Mouse (Mus musculus): ENCODE measurements around the gene Mag. TPM values are rescaled to one million over a fixed set of nuclear protein-coding genes. Genes with fewer than 3 reads are reported as not detected.
A peak's percentile ranks its signal among the peaks of the same experiment; 100 is the strongest.
"Not testable (repeated sequence)": the region's sequence is repeated elsewhere in the genome, so short reads cannot be mapped to it uniquely, and the experiment has no call there.

Gene Mag
- polyA plus RNA-seq, 1 experiment from 2014 or later: 0.34 TPM

DNA sequence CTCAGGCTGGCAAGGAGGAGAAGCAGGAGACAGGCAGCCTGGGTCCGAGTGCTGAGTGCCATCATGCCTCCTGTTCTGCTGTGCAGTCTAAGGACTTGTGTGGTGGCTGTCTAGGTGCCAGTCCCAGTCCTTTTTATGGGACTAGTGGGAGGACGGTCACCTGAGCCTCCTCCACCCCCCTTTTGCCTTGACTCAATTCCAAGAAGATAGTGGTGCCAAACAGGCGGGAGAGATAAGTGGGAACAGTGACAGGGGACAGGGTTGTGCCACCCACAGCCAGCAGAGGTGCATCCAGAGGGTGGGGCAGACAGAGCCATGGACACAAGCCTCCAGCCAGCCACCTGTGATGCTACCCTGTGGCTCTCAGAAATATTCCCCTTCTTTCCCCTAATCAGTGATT is 9.4 kb upstream of the Mag start:
- 69% methylated on average over 3 of the region's 3 CpGs for WGBS
- H3K27me3 ChIP-seq: no peaks in the 10 kb centered on the region
- H3K4me1 ChIP-seq: no peaks in the 10 kb centered on the region
- no peak overlapping the region for H3K4me2 ChIP-seq
- no peak overlapping the region for H3K4me3 ChIP-seq (replicated peaks)
- H3K27ac ChIP-seq: no peak overlapping the region
- H3K36me3 ChIP-seq (replicated peaks): no peaks in the 10 kb centered on the region
- ATAC-seq (ENCODE audit: low FRiP score): no peak
- no peaks in the 10 kb centered on the region for H3K9me3 ChIP-seq
- H3K9ac ChIP-seq: no peak overlapping the region

DNA sequence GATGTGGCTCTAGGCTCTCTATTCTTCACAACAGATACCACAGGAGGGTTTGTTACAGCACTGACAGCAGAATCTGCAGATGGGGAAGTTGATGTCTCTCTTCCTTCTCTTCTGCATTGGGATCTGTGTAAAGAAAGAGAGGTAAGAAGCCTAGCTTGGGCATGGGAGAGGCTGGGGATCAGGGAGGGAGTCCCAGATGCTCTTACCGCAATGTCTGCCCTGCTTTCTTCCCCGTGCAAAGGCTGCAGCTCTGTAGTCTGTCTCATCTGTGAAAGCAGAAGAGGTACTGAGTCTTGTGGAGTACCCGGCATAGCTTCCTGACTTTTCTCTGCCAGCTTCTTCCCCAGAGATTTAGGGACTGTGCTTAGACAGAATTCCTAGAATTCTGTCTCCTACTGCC is 7.8 kb upstream of the Mag start:
- not testable (repeated sequence) for H3K27ac ChIP-seq; ATAC-seq (ENCODE audit: low FRiP score); H3K36me3 ChIP-seq (replicated peaks); H3K9me3 ChIP-seq; H3K4me1 ChIP-seq; H3K9ac ChIP-seq; H3K4me2 ChIP-seq; H3K4me3 ChIP-seq (replicated peaks); H3K27me3 ChIP-seq
- WGBS: 46% methylated on average over 3 of the region's 3 CpGs

GRCm38 (mm10) chr7:30920217-30920616 is 5.5 kb upstream of the Mag start:
- no peaks in the 10 kb centered on the region for H3K36me3 ChIP-seq (replicated peaks)
- H3K4me3 ChIP-seq (replicated peaks): no peak overlapping the region
- H3K27me3 ChIP-seq: no peaks in the 10 kb centered on the region
- H3K4me1 ChIP-seq: peaks cover 4% of the 10 kb centered on the region
- H3K4me2 ChIP-seq: no peak overlapping the region
- H3K9me3 ChIP-seq: no peaks in the 10 kb centered on the region
- no peak for ATAC-seq (ENCODE audit: low FRiP score)
- no peak overlapping the region for H3K9ac ChIP-seq
- WGBS: 78% methylated on average over 3 of the region's 3 CpGs
- no peak overlapping the region for H3K27ac ChIP-seq

GRCm38 (mm10) chr7:30917219-30917618 is 2.5 kb upstream of the Mag start:
- 48% methylated on average over 4 of the region's 4 CpGs for WGBS
- no peak overlapping the region for H3K4me3 ChIP-seq (replicated peaks)
- no peaks in the 10 kb centered on the region for H3K27me3 ChIP-seq
- H3K4me1 ChIP-seq: peaks cover 4% of the 10 kb centered on the region
- H3K9ac ChIP-seq: no peak overlapping the region
- no peaks in the 10 kb centered on the region for H3K9me3 ChIP-seq
- no peak overlapping the region for H3K27ac ChIP-seq
- ATAC-seq (ENCODE audit: low FRiP score): no peak
- no peaks in the 10 kb centered on the region for H3K36me3 ChIP-seq (replicated peaks)
- no peak overlapping the region for H3K4me2 ChIP-seq

DNA sequence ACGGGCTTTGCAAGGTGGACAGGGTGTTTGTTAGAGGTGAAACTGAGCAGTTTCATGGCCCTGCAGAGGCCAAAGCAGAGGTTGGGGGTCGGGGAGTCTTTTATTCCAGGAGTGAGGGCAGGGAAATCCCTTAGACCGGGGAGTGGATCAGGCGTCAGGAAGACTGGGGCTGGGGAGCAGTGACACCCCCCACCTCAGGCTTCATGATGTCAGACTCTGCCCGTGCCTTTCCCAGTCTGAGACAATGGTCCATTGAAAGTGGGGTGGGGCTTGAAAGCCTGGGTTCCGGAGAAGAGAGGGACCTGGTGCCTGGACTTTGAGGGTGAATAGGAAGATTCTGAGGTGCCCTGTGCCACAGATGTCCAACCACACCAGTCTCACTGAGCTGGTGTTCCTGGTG is 2.0 kb upstream of the Mag start:
- H3K36me3 ChIP-seq (replicated peaks): no peaks in the 10 kb centered on the region
- H3K4me2 ChIP-seq: no peak overlapping the region
- no peak for ATAC-seq (ENCODE audit: low FRiP score)
- no peak overlapping the region for H3K4me3 ChIP-seq (replicated peaks)
- no peaks in the 10 kb centered on the region for H3K27me3 ChIP-seq
- no peaks in the 10 kb centered on the region for H3K9me3 ChIP-seq
- peaks cover 4% of the 10 kb centered on the region for H3K4me1 ChIP-seq
- WGBS: 12% methylated on average over 6 of the region's 6 CpGs
- no peak overlapping the region for H3K27ac ChIP-seq
- H3K9ac ChIP-seq: no peak overlapping the region

- Histone ChIP-seq H3K36me3 (replicated peaks) (no peaks in the 10 kb centered on the region), H3K4me3 (replicated peaks) (no peak overlapping the region), H3K27me3 (peaks cover 22% of the 10 kb centered on the region), H3K9me3 (no peaks in the 10 kb centered on the region), H3K4me1 (peaks cover 9% of the 10 kb centered on the region), H3K4me2 (no peak overlapping the region), H3K27ac (no peak overlapping the region), H3K9ac (no peak overlapping the region)
- no peak for ATAC-seq (ENCODE audit: low FRiP score)
- 78% methylated on average over 6 of the region's 6 CpGs for WGBS
These were observed 4.9 kb downstream of the Mag start for GRCm38 (mm10) chr7:30909773-30910172.

- peak overlapping the region; percentile 55 for H3K4me2 ChIP-seq
- H3K36me3 ChIP-seq (replicated peaks): no peaks in the 10 kb centered on the region
- no peak overlapping the region for H3K27ac ChIP-seq
- ATAC-seq (ENCODE audit: low FRiP score): peak; percentile 23; the same call in 1 of the 2 replicates
- peaks cover 22% of the 10 kb centered on the region for H3K27me3 ChIP-seq
- 31% methylated on average over 17 of the region's 17 CpGs for WGBS
- no peaks in the 10 kb centered on the region for H3K9me3 ChIP-seq
- H3K4me1 ChIP-seq: peaks cover 9% of the 10 kb centered on the region
- 0 out of 2 replicates have a peak overlapping the region, but pooled peaks have one; percentile 25 for H3K9ac ChIP-seq
- peak overlapping the region; percentile 30 for H3K4me3 ChIP-seq (replicated peaks)
These were observed 5.7 kb downstream of the Mag start for GRCm38 (mm10) chr7:30908992-30909431.

DNA sequence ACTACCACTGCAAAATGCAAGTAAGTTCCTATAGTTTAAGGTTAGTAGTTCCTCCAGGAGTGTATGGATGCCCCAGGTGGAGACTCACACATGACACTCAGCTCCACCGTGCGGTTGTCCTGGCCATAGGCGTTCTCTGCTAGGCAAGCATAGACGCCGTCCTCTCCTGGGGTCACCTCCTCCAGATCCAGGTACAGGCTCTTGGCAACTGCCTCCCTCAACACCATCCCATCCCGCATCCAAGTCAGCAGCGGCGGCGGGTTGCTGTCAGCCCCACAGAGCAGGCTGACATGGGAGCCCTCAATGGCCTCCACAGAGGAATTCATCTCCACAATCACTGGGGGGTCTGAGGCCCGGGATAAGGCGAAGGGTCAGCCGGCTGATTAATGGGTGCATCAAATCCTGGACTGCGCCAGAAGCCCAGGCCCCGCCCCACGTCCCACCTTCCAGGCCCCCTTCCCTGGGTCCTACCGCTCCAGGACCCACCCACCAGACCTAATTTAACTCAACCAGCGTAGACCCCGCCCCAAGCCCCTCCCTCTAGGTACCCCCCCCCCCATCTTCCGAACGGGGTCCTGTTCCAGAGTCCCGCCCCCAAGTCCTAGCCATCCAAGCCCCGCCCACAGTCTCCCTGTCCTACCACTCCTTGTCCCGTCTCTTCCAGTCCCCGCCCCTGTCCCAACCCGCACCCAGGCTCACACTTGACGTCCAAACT is 6.2 kb downstream of the Mag start:
- H3K4me1 ChIP-seq: peaks cover 9% of the 10 kb centered on the region
- H3K4me3 ChIP-seq (replicated peaks): peak overlapping the region; percentile 30
- H3K9ac ChIP-seq: 0 out of 2 replicates have a peak overlapping the region, but pooled peaks have one; percentile 25
- ATAC-seq (ENCODE audit: low FRiP score): peak; percentile 55; the same call in 1 of the 2 replicates
- peak overlapping the region; percentile 55 for H3K4me2 ChIP-seq
- H3K36me3 ChIP-seq (replicated peaks): no peaks in the 10 kb centered on the region
- H3K27ac ChIP-seq: no peak overlapping the region
- no peaks in the 10 kb centered on the region for H3K9me3 ChIP-seq
- peaks cover 22% of the 10 kb centered on the region for H3K27me3 ChIP-seq
- WGBS: 3% methylated on average over 21 of the region's 26 CpGs

GRCm38 (mm10) chr7:30904042-30904441 is 10.6 kb downstream of the Mag start:
- H3K36me3 ChIP-seq (replicated peaks): no peaks in the 10 kb centered on the region
- peaks cover 22% of the 10 kb centered on the region for H3K27me3 ChIP-seq
- no peak overlapping the region for H3K9ac ChIP-seq
- peaks cover 9% of the 10 kb centered on the region for H3K4me1 ChIP-seq
- no peak overlapping the region for H3K4me3 ChIP-seq (replicated peaks)
- no peak for ATAC-seq (ENCODE audit: low FRiP score)
- no peak overlapping the region for H3K4me2 ChIP-seq
- no peak overlapping the region for H3K27ac ChIP-seq
- H3K9me3 ChIP-seq: no peaks in the 10 kb centered on the region
- 53% methylated on average over 4 of the region's 4 CpGs for WGBS

- Histone ChIP-seq H3K9ac (no peak overlapping the region), H3K9me3 (no peaks in the 10 kb centered on the region), H3K4me1 (no peaks in the 10 kb centered on the region), H3K36me3 (replicated peaks) (no peaks in the 10 kb centered on the region), H3K27me3 (no peaks in the 10 kb centered on the region), H3K4me2 (no peak overlapping the region), H3K4me3 (replicated peaks) (no peak overlapping the region), H3K27ac (no peak overlapping the region)
- no peak for ATAC-seq (ENCODE audit: low FRiP score)
- 90% methylated on average over 3 of the region's 3 CpGs for WGBS
These were observed 19.5 kb downstream of the Mag start for GRCm38 (mm10) chr7:30895217-30895616.

DNA sequence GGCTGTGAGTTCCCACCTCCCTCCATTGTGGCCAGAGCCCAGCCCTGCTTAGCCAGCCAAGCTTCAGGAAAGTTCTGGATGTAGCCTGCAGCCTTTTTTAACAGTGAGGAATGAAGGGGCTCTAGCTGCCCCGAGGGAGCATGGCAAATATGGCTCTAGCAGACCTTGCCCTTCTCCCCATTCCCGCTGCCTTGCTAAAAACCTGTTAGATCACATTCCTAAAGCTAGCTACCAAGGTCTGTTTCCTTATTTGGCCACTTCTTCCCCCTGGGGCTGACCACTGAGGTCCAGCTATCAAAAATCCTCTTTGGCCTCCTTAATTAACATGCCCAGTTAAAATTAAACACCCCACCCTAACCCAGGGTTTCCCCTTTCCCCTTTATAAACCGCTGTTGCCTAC is 22.2 kb downstream of the Mag start:
- H3K27me3 ChIP-seq: no peaks in the 10 kb centered on the region
- H3K4me1 ChIP-seq: no peaks in the 10 kb centered on the region
- no peaks in the 10 kb centered on the region for H3K36me3 ChIP-seq (replicated peaks)
- WGBS: 67% methylated on average over 3 of the region's 3 CpGs
- no peaks in the 10 kb centered on the region for H3K9me3 ChIP-seq
- no peak for ATAC-seq (ENCODE audit: low FRiP score)
- no peak overlapping the region for H3K4me3 ChIP-seq (replicated peaks)
- H3K4me2 ChIP-seq: no peak overlapping the region
- H3K27ac ChIP-seq: no peak overlapping the region
- no peak overlapping the region for H3K9ac ChIP-seq

DNA sequence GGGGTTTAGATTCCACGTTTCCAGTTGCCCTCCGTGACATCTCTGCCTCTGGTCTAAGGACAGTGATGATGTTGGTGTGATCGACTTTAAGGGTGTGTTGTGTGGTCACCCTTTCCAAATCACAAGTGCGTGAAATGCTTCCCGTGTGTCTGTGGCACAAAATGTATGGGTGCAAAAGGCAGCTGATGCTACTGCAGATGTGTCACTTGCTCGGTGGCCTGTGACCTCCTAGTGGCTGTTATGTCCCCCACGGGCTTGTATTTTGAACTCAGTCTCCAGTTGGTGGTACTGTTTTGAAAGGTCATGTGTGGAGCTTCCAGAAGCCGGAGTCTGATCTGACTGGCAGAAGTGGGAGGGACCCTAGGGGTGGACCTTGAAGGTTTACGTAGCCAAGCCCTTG is 22.9 kb downstream of the Mag start:
- no peaks in the 10 kb centered on the region for H3K36me3 ChIP-seq (replicated peaks)
- no peak overlapping the region for H3K9ac ChIP-seq
- H3K4me2 ChIP-seq: no peak overlapping the region
- no peaks in the 10 kb centered on the region for H3K27me3 ChIP-seq
- H3K4me1 ChIP-seq: no peaks in the 10 kb centered on the region
- no peak overlapping the region for H3K27ac ChIP-seq
- WGBS: 87% methylated on average over 9 of the region's 9 CpGs
- H3K9me3 ChIP-seq: no peaks in the 10 kb centered on the region
- no peak overlapping the region for H3K4me3 ChIP-seq (replicated peaks)
- no peak for ATAC-seq (ENCODE audit: low FRiP score)

GRCm38 (mm10) chr7:30890681-30891080 is 24.0 kb downstream of the Mag start:
- ATAC-seq (ENCODE audit: low FRiP score): no peak
- Histone ChIP-seq H3K4me1 (no peaks in the 10 kb centered on the region), H3K4me2 (no peak overlapping the region), H3K9ac (no peak overlapping the region), H3K4me3 (replicated peaks) (no peak overlapping the region), H3K27me3 (no peaks in the 10 kb centered on the region), H3K9me3 (no peaks in the 10 kb centered on the region), H3K36me3 (replicated peaks) (no peaks in the 10 kb centered on the region), H3K27ac (no peak overlapping the region)
- 68% methylated on average over 2 of the region's 2 CpGs for WGBS
